ENCODE assay signal across 10 mouse cellular contexts in the genomic region with DNA sequence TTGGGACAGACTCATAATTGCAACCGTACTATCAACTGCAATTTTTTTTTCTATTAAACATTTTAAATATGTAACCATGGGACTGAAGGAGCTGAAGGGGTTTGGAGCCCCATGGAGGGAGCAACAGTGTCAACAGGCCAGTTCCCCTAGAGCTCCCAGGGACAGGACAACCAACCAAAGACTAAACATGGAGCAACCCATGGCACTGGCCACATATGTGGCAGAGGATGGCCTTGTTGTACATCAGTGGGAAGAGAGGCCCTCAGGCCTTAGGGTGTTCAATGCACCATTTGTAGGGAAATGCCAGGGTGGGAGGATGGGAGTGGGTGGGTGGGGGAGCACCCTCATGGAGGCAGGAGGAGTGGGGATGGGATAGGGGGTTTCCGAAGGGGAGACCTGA. TPM values are rescaled to one million over a fixed set of nuclear protein-coding genes. Genes with fewer than 3 reads are reported as not detected.
A peak's percentile ranks its signal among the peaks of the same experiment; 100 is the strongest.
DNase-seq lines count a peak whose midpoint lies in the region; ATAC-seq and TF ChIP-seq lines count a peak whose summit lies in the region.
"Had no signal": no experiment of that assay in that cellular context is flagged by ENCODE, and none has a peak within 500 bp of the region (broad histone marks: within the 10 kb centered on the region; RNA-seq: fewer than 3 reads in every experiment).

No protein-coding gene starts in this region.

- no peaks in the 10 kb centered on the region for H3K27me3 ChIP-seq in heart, embryonic 11.5 days (ENCODE audit: control insufficient read depth, insufficient read depth, low read length)
- H3K27me3 ChIP-seq in G1E (ENCODE audit: insufficient read depth, low read length), result no peaks in the 10 kb centered on the region
- no peaks in the 10 kb centered on the region for H3K27me3 ChIP-seq in hindbrain, embryonic 11.5 days (ENCODE audit: control insufficient read depth, insufficient read depth, low read length)
- H3K27me3 ChIP-seq in midbrain, embryonic 10.5 days (ENCODE audit: low read depth, poor library complexity, severe bottlenecking), result no peaks in the 10 kb centered on the region

- ATAC-seq in heart, embryonic 11.5 days (replicated peaks; ENCODE audit: insufficient number of reproducible peaks, low FRiP score, low TSS enrichment), result no peak
- ATAC-seq in G1E (ENCODE audit: extremely low read depth, insufficient number of reproducible peaks, low FRiP score, poor library complexity, severe bottlenecking), result no peak
- ATAC-seq in hindbrain, embryonic 11.5 days (ENCODE audit: low FRiP score), result no peak

- no peak overlapping the region for H3K27ac ChIP-seq in heart, embryonic 11.5 days (ENCODE audit: low read depth, low read length)
- no peak overlapping the region for H3K27ac ChIP-seq in hindbrain, embryonic 11.5 days (ENCODE audit: low read depth, low read length)
- H3K27ac ChIP-seq in midbrain, embryonic 10.5 days (replicated peaks), result 0 out of 2 replicates have a peak overlapping the region, but pooled peaks have one; percentile 97

- peaks cover 18% of the 10 kb centered on the region for H3K4me1 ChIP-seq in heart, embryonic 11.5 days (ENCODE audit: control insufficient read depth, insufficient read depth, low read length)
- H3K4me1 ChIP-seq in G1E (ENCODE audit: insufficient read depth, low read depth, low read length), result peaks cover 38% of the 10 kb centered on the region
- H3K4me1 ChIP-seq in hindbrain, embryonic 11.5 days (replicated peaks; ENCODE audit: control insufficient read depth, insufficient read depth, low read length), result peaks cover 3% of the 10 kb centered on the region; the same call in 1 of the 2 replicates
- peaks cover 21% of the 10 kb centered on the region for H3K4me1 ChIP-seq in midbrain, embryonic 10.5 days

- H3K4me3 ChIP-seq in heart, embryonic 11.5 days (ENCODE audit: low read depth, low read length), result peak overlapping the region; percentile 90
- H3K4me3 ChIP-seq in G1E (ENCODE audit: low read depth, low read length), result peak overlapping the region; percentile 99; the same call in 1 of the 2 replicates
- 0 out of 2 replicates have a peak overlapping the region, but pooled peaks have one; percentile 18 for H3K4me3 ChIP-seq in hindbrain, embryonic 11.5 days (ENCODE audit: low read depth, low read length)
- peak overlapping the region; percentile 94 for H3K4me3 ChIP-seq in midbrain, embryonic 10.5 days

- TF ChIP-seq CTCF in G1E (IDR thresholded peaks at IDR 0.05; ENCODE audit: low read depth, low read length), result no peak

- no peaks in the 10 kb centered on the region for H3K9me3 ChIP-seq in heart, embryonic 11.5 days (replicated peaks; ENCODE audit: control insufficient read depth, low read length)
- no peaks in the 10 kb centered on the region for H3K9me3 ChIP-seq in G1E (replicated peaks)
- H3K9me3 ChIP-seq in hindbrain, embryonic 11.5 days (ENCODE audit: control insufficient read depth, low read length), result no peaks in the 10 kb centered on the region
- H3K9me3 ChIP-seq in midbrain, embryonic 10.5 days (replicated peaks), result no peaks in the 10 kb centered on the region

- intact Hi-C loops in heart, postnatal 25 days (cut with DNase I), result no loop called here

- WGBS in heart, embryonic 11.5 days (ENCODE audit: insufficient replicate concordance), result 75% methylated on average over 2 of the region's 2 CpGs
- 87% methylated on average over 2 of the region's 2 CpGs for WGBS in hindbrain, embryonic 11.5 days
- 87% methylated on average over 2 of the region's 2 CpGs for WGBS in midbrain, embryonic 10.5 days

- H3K9ac ChIP-seq in heart, embryonic 11.5 days (ENCODE audit: low read depth, low read length), result no peak overlapping the region
- H3K9ac ChIP-seq in hindbrain, embryonic 11.5 days (ENCODE audit: low read depth, low read length), result no peak overlapping the region; the same call in 1 of the 2 replicates

- H3K4me2 ChIP-seq in heart, embryonic 11.5 days, result peak overlapping the region; percentile 89
- peak overlapping the region; percentile 53 for H3K4me2 ChIP-seq in hindbrain, embryonic 11.5 days (replicated peaks; ENCODE audit: low read depth, low read length)

- no peak for DNase-seq in heart, postnatal 25 days (ENCODE audit: low spot score)
- DNase-seq in G1E (ENCODE audit: low spot score), result no peak
- DNase-seq in hindbrain, embryonic 11.5 days (ENCODE audit: low spot score), result no peak
- no peak for DNase-seq in midbrain, embryonic 10.5 days (ENCODE audit: low spot score)
- DNase-seq in thymus, postnatal 0 days (ENCODE audit: low spot score), result no peak
- DNase-seq in urinary bladder, postnatal 4 days (ENCODE audit: low spot score in 2 of 2), result no peak
- DNase-seq in kidney, postnatal 14 days, result no peak
- DNase-seq: kidney, postnatal 4 days had no signal

- peaks cover 5% of the 10 kb centered on the region; the same call in 1 of the 2 replicates for H3K36me3 ChIP-seq in heart, embryonic 11.5 days (ENCODE audit: control insufficient read depth, insufficient read depth, low read length)
- peaks cover 25% of the 10 kb centered on the region for H3K36me3 ChIP-seq in G1E (replicated peaks)
- 0 out of 2 replicates have a peak, but pooled peaks cover 3% of the 10 kb centered on the region for H3K36me3 ChIP-seq in hindbrain, embryonic 11.5 days (ENCODE audit: control insufficient read depth, insufficient read depth, low read length)
- H3K36me3 ChIP-seq in midbrain, embryonic 10.5 days, result peaks cover 26% of the 10 kb centered on the region

RNA-seq across cellular contexts. Expression of a gene that starts 1.1 kb away (rescaled TPM):
- 369 and 404 TPM in 2 replicates for polyA plus RNA-seq in heart, embryonic 11.5 days (2014; fragmentation: Nextera tagmentation; extraction: Ambion mirVana)
- 100 to 1,000 TPM; 144 to 174 TPM for total RNA-seq in heart, postnatal 25 days (2021)
- total RNA-seq in G1E (2014; fragmentation: Nextera tagmentation), result 275 and 322 TPM in 2 replicates
- 616 and 806 TPM in 2 replicates for total RNA-seq in G1E (2017)
- 112 and 127 TPM in 2 replicates for polyA plus RNA-seq in G1E (2012)
- polyA plus RNA-seq in hindbrain, embryonic 11.5 days (2014; fragmentation: Nextera tagmentation; extraction: Ambion mirVana), result 656 and 686 TPM in 2 replicates
- polyA plus RNA-seq in midbrain, embryonic 10.5 days (2016; fragmentation: Nextera tagmentation; extraction: Ambion mirVana), result 621 and 675 TPM in 2 replicates
- 404 and 430 TPM in 2 replicates for polyA plus RNA-seq in thymus, postnatal 0 days (2015; fragmentation: Nextera tagmentation; extraction: Ambion mirVana)

RNA-seq across cellular contexts. Expression of a gene that starts 42.2 kb away (rescaled TPM):
- polyA plus RNA-seq in heart, embryonic 11.5 days (2014; fragmentation: Nextera tagmentation; extraction: Ambion mirVana), result 41.9 and 44.7 TPM in 2 replicates
- total RNA-seq in heart, postnatal 25 days (2021), result 10 to 100 TPM; 46.1 to 47.1 TPM
- 85.6 and 86.5 TPM in 2 replicates for total RNA-seq in G1E (2014; fragmentation: Nextera tagmentation)
- total RNA-seq in G1E (2017), result 59.0 and 76.1 TPM in 2 replicates
- polyA plus RNA-seq in G1E (2012), result 14.2 and 15.5 TPM in 2 replicates
- 45.8 and 58.1 TPM in 2 replicates for polyA plus RNA-seq in hindbrain, embryonic 11.5 days (2014; fragmentation: Nextera tagmentation; extraction: Ambion mirVana)
- polyA plus RNA-seq in midbrain, embryonic 10.5 days (2016; fragmentation: Nextera tagmentation; extraction: Ambion mirVana), result 36.5 and 42.7 TPM in 2 replicates
- polyA plus RNA-seq in thymus, postnatal 0 days (2015; fragmentation: Nextera tagmentation; extraction: Ambion mirVana), result 53.7 and 58.4 TPM in 2 replicates

RNA-seq across cellular contexts. Expression of a gene that starts 56.4 kb away (rescaled TPM):
- polyA plus RNA-seq in heart, embryonic 11.5 days (2014; fragmentation: Nextera tagmentation; extraction: Ambion mirVana), result 11.7 and 13.1 TPM in 2 replicates
- 1 to 10 TPM; 4.9 to 5.8 TPM for total RNA-seq in heart, postnatal 25 days (2021)
- total RNA-seq in G1E (2014; fragmentation: Nextera tagmentation), result 2.6 and 3.0 TPM in 2 replicates
- 9.9 and 12.3 TPM in 2 replicates for total RNA-seq in G1E (2017)
- 1.3 and 1.8 TPM in 2 replicates for polyA plus RNA-seq in G1E (2012)
- 12.3 and 14.2 TPM in 2 replicates for polyA plus RNA-seq in hindbrain, embryonic 11.5 days (2014; fragmentation: Nextera tagmentation; extraction: Ambion mirVana)
- polyA plus RNA-seq in midbrain, embryonic 10.5 days (2016; fragmentation: Nextera tagmentation; extraction: Ambion mirVana), result 11.6 and 13.6 TPM in 2 replicates
- 19.8 and 23.1 TPM in 2 replicates for polyA plus RNA-seq in thymus, postnatal 0 days (2015; fragmentation: Nextera tagmentation; extraction: Ambion mirVana)

RNA-seq across cellular contexts. Expression of a gene that starts 56.4 kb away (rescaled TPM):
- polyA plus RNA-seq in heart, embryonic 11.5 days (2014; fragmentation: Nextera tagmentation; extraction: Ambion mirVana), result not detected in 2 replicates
- 1 to 10 TPM; 2.2 to 2.3 TPM for total RNA-seq in heart, postnatal 25 days (2021)
- total RNA-seq in G1E (2014; fragmentation: Nextera tagmentation), result not detected in 2 replicates
- total RNA-seq in G1E (2017), result 0.16 TPM in 1 of 2 replicates, not detected in the other
- polyA plus RNA-seq in G1E (2012), result not detected in 2 replicates
- polyA plus RNA-seq in hindbrain, embryonic 11.5 days (2014; fragmentation: Nextera tagmentation; extraction: Ambion mirVana), result 0.11 TPM in 1 of 2 replicates, not detected in the other
- polyA plus RNA-seq in midbrain, embryonic 10.5 days (2016; fragmentation: Nextera tagmentation; extraction: Ambion mirVana), result not detected in 2 replicates
- polyA plus RNA-seq in thymus, postnatal 0 days (2015; fragmentation: Nextera tagmentation; extraction: Ambion mirVana), result 0.77 and 0.81 TPM in 2 replicates
- total RNA-seq: common myeloid progenitor, adult 5-6 weeks had no signal

Comparison
In these comparisons a context has a peak if more than half of its experiments do, and no peak if none do; other contexts are left out.
1. H3K4me3 ChIP-seq: peak in every context shown above with its lines; median percentile 99 in G1E; 94 in midbrain, embryonic 10.5 days; 90 in heart, embryonic 11.5 days; 18 in hindbrain, embryonic 11.5 days.